Mouse (Mus musculus) bone marrow macrophage, adult 2 months (primary cell): ENCODE results near the gene Gal3st4.

ENCODE experiments used
- CTCF ChIP-seq: IDR thresholded peaks from 2 replicates; pipeline ENCODE4 v1.5.1; 2012; ENCODE audit warnings: low read depth, mild to moderate bottlenecking, low read length, moderate library complexity
- POLR2A ChIP-seq: IDR thresholded peaks from 2 replicates; pipeline ENCODE4 v1.6.1; 2012; ENCODE audit warnings: mild to moderate bottlenecking, low read depth, low read length, borderline replicate concordance

GRCm38 (mm10) chr5:138223287-138223686 lies 49.4 kb downstream of the Gal3st4 start:
- TF ChIP-seq POLR2A (no peak), CTCF (no peak)
